Mouse (Mus musculus) liver, embryonic 15.5 days (tissue): ENCODE measurements around the gene Nup188. TPM values are rescaled to one million over a fixed set of nuclear protein-coding genes. Genes with fewer than 3 reads are reported as not detected.

Experiments
- ATAC-seq: fragments of 200-750 bp; cut with Nextera tagmentation; 2 replicates; pipeline ENCODE4 v1.8.0; 2017; ENCODE audit warnings: moderate number of reproducible peaks, mild to moderate bottlenecking, moderate library complexity; ENCODE audit not compliant: insufficient read depth
- H3K27ac ChIP-seq: fragments of 300-500 bp; sonication (generic); replicated peaks from 2 replicates; pipeline ENCODE4 v1.5.1; 2015; ENCODE audit warnings: mild to moderate bottlenecking, inconsistent platforms
- H3K27me3 ChIP-seq: fragments of 300-500 bp; sonication (generic); 2 replicates; pipeline ENCODE4 v1.6.1; 2015; ENCODE audit warnings: mild to moderate bottlenecking, inconsistent platforms
- H3K36me3 ChIP-seq: fragments of 300-500 bp; sonication (generic); replicated peaks from 2 replicates; pipeline ENCODE4 v1.6.1; 2015; ENCODE audit warnings: moderate library complexity, mild to moderate bottlenecking, inconsistent platforms
- H3K4me1 ChIP-seq: fragments of 300-500 bp; sonication (generic); replicated peaks from 2 replicates; pipeline ENCODE4 v1.6.1; 2015; ENCODE audit warnings: inconsistent platforms
- H3K4me2 ChIP-seq: fragments of 300-500 bp; sonication (generic); 2 replicates; pipeline ENCODE4 v1.6.1; 2015; ENCODE audit warnings: moderate library complexity, mild to moderate bottlenecking, inconsistent platforms
- H3K4me3 ChIP-seq: fragments of 300-500 bp; sonication (generic); replicated peaks from 2 replicates; pipeline ENCODE4 v1.5.1; 2015; ENCODE audit warnings: mild to moderate bottlenecking, inconsistent platforms
- H3K9ac ChIP-seq: fragments of 300-500 bp; sonication (generic); 2 replicates; pipeline ENCODE4 v1.6.1; 2015; ENCODE audit warnings: moderate library complexity, mild to moderate bottlenecking, inconsistent platforms
- H3K9me3 ChIP-seq: fragments of 300-500 bp; sonication (generic); replicated peaks from 2 replicates; pipeline ENCODE4 v1.6.1; 2016; ENCODE audit warnings: inconsistent platforms
- WGBS: fragments of 180-500 bp; shearing (Covaris S2); methylation state at CpG from one replicate; pipeline ENCODE4 v1.1.7; 2015; ENCODE audit warnings: mixed read lengths; ENCODE audit not compliant: insufficient replicate concordance; 5-methylcytosine and 5-hydroxymethylcytosine counted together
- polyA plus RNA-seq: library from polyadenylated mRNA; unstranded; fragments of >200 nt; fragmentation: Nextera tagmentation; extraction: Ambion mirVana; gene quantifications from 2 replicates; pipeline ENCODE4 v1.2.1, GENCODE M21; 2015

The Nup188 gene
- polyA plus RNA-seq, 1 experiment from 2014 or later = 13.6 TPM

GRCm38 (mm10) chr2:30357552-30358510 lies 71.6 kb downstream of the Nup188 start:
- Histone ChIP-seq H3K27ac (peak overlapping the region; percentile 53), H3K4me3 (peak overlapping the region; percentile 82), H3K9ac (peak overlapping the region; percentile 73), H3K27me3 (no peaks in the 10 kb centered on the region), H3K4me2 (peak overlapping the region; percentile 98), H3K36me3 (0 out of 2 replicates have a peak, but pooled peaks cover 5% of the 10 kb centered on the region), H3K9me3 (no peaks in the 10 kb centered on the region), H3K4me1 (peaks cover 36% of the 10 kb centered on the region)
- WGBS = 56% methylated on average over 8 of the region's 8 CpGs
- ATAC-seq = no peak

- peaks cover 42% of the 10 kb centered on the region for H3K4me1 ChIP-seq
- 2% methylated on average over 73 of the region's 73 CpGs for WGBS
- H3K9me3 ChIP-seq = no peaks in the 10 kb centered on the region
- H3K4me2 ChIP-seq = peak within 1 kb of the TSS; percentile 98
- no peaks in the 10 kb centered on the region for H3K27me3 ChIP-seq
- 0 out of 2 replicates have a peak, but pooled peaks cover 2% of the 10 kb centered on the region for H3K36me3 ChIP-seq
- ATAC-seq = peak; percentile 62
- peak within 1 kb of the TSS; percentile 82 for H3K4me3 ChIP-seq
- peak within 1 kb of the TSS; percentile 73 for H3K9ac ChIP-seq
- H3K27ac ChIP-seq = peak within 1 kb of the TSS; percentile 53
Measured at GRCm38 (mm10) chr2:30358533-30359531, 72.6 kb downstream of the Nup188 start, which contains the start of gene Sh3glb2. Sh3glb2 (minus strand) TSS chr2:30359337.

GRCm38 (mm10) chr2:30360626-30361025 lies 74.4 kb downstream of the Nup188 start:
- Histone ChIP-seq H3K4me2 (no peak overlapping the region), H3K27me3 (no peaks in the 10 kb centered on the region), H3K9ac (no peak overlapping the region), H3K4me1 (peaks cover 56% of the 10 kb centered on the region), H3K36me3 (no peaks in the 10 kb centered on the region), H3K9me3 (no peaks in the 10 kb centered on the region), H3K4me3 (no peak overlapping the region), H3K27ac (no peak overlapping the region)
- WGBS = 74% methylated on average over 10 of the region's 10 CpGs
- ATAC-seq = no peak

- no peak for ATAC-seq
- Histone ChIP-seq H3K9ac (no peak overlapping the region), H3K4me3 (no peak overlapping the region), H3K36me3 (peaks cover 4% of the 10 kb centered on the region), H3K4me2 (no peak overlapping the region), H3K4me1 (peaks cover 38% of the 10 kb centered on the region), H3K27ac (no peak overlapping the region), H3K9me3 (no peaks in the 10 kb centered on the region), H3K27me3 (no peaks in the 10 kb centered on the region)
- 72% methylated on average over 5 of the region's 5 CpGs for WGBS
Measured at GRCm38 (mm10) chr2:30362865-30363264, 76.7 kb downstream of the Nup188 start.

GRCm38 (mm10) chr2:30363773-30364650 lies 77.8 kb downstream of the Nup188 start, which contains the start of gene Miga2:
Miga2 (plus strand) TSS chr2:30364233.
- ATAC-seq = peak; percentile 94

GRCm38 (mm10) chr2:30365281-30366069 lies 79.3 kb downstream of the Nup188 start:
- H3K27ac ChIP-seq = peak overlapping the region; percentile 65; the same call in 1 of the 2 replicates
- peaks cover 30% of the 10 kb centered on the region for H3K36me3 ChIP-seq
- H3K4me1 ChIP-seq = peaks cover 22% of the 10 kb centered on the region
- 72% methylated on average over 2 of the region's 2 CpGs for WGBS
- peak overlapping the region; percentile 83 for H3K4me3 ChIP-seq
- peak overlapping the region; percentile 93 for H3K4me2 ChIP-seq
- no peaks in the 10 kb centered on the region for H3K9me3 ChIP-seq
- H3K27me3 ChIP-seq = no peaks in the 10 kb centered on the region
- 0 out of 2 replicates have a peak overlapping the region, but pooled peaks have one; percentile 81 for H3K9ac ChIP-seq
- no peak for ATAC-seq

More at GRCm38 (mm10) chr2:30363773-30364650, 77.8 kb downstream of the Nup188 start, which contains the start of gene Miga2:
- H3K9me3 ChIP-seq = no peaks in the 10 kb centered on the region
- peaks cover 16% of the 10 kb centered on the region for H3K36me3 ChIP-seq
- peak within 1 kb of the TSS; percentile 93 for H3K4me2 ChIP-seq
- H3K27me3 ChIP-seq = no peaks in the 10 kb centered on the region
- peaks cover 27% of the 10 kb centered on the region for H3K4me1 ChIP-seq
- peak within 1 kb of the TSS; percentile 81 for H3K9ac ChIP-seq
- WGBS = under 1% methylated on average over 54 of the region's 54 CpGs
- peak within 1 kb of the TSS; percentile 83 for H3K4me3 ChIP-seq
- peak within 1 kb of the TSS; percentile 65 for H3K27ac ChIP-seq

GRCm38 (mm10) chr2:30366203-30366602 lies 80.0 kb downstream of the Nup188 start:
- peaks cover 22% of the 10 kb centered on the region for H3K4me1 ChIP-seq
- no peak overlapping the region for H3K4me2 ChIP-seq
- H3K9me3 ChIP-seq = no peaks in the 10 kb centered on the region
- 57% methylated on average over 5 of the region's 5 CpGs for WGBS
- H3K9ac ChIP-seq = no peak overlapping the region
- peaks cover 37% of the 10 kb centered on the region for H3K36me3 ChIP-seq
- no peak overlapping the region for H3K27ac ChIP-seq
- ATAC-seq = no peak
- H3K4me3 ChIP-seq = no peak overlapping the region
- no peaks in the 10 kb centered on the region for H3K27me3 ChIP-seq

- Histone ChIP-seq H3K27ac (no peak overlapping the region), H3K9ac (no peak overlapping the region), H3K36me3 (peaks cover 62% of the 10 kb centered on the region), H3K4me3 (no peak overlapping the region), H3K27me3 (no peaks in the 10 kb centered on the region), H3K4me2 (no peak overlapping the region), H3K9me3 (no peaks in the 10 kb centered on the region), H3K4me1 (no peaks in the 10 kb centered on the region)
- WGBS = 91% methylated on average over 8 of the region's 8 CpGs
- ATAC-seq = no peak
Measured at GRCm38 (mm10) chr2:30371544-30371943, 85.3 kb downstream of the Nup188 start.

- Histone ChIP-seq H3K4me2 (no peak overlapping the region), H3K4me3 (no peak overlapping the region), H3K27ac (no peak overlapping the region), H3K4me1 (no peaks in the 10 kb centered on the region), H3K9me3 (no peaks in the 10 kb centered on the region), H3K36me3 (peaks cover 70% of the 10 kb centered on the region), H3K9ac (no peak overlapping the region), H3K27me3 (no peaks in the 10 kb centered on the region)
- WGBS = 84% methylated on average over 5 of the region's 5 CpGs
- ATAC-seq = no peak
Measured at GRCm38 (mm10) chr2:30372726-30373125, 86.5 kb downstream of the Nup188 start.
